Mouse (Mus musculus) ES-E14 (cell line): Measurements from ENCODE around the gene Tex19.1. TPM values are rescaled to one million over a fixed set of nuclear protein-coding genes. Genes with fewer than 3 reads are reported as not detected.

Experiments used
- DNase-seq: peaks from one replicate; pipeline ENCODE4 v3.0.0-alpha.2; 2013; ENCODE audit warnings: low read depth, low spot score
- H3K27ac ChIP-seq: 2 replicates; pipeline ENCODE4 v1.5.1; 2012; ENCODE audit warnings: low read depth, mild to moderate bottlenecking, low read length, moderate library complexity, mixed read lengths; ENCODE audit not compliant: poor library complexity, insufficient read depth, severe bottlenecking
- H3K36me3 ChIP-seq: 2 replicates; pipeline ENCODE4 v1.6.1; 2012; ENCODE audit warnings: mild to moderate bottlenecking, low read length, moderate library complexity, mixed read lengths; ENCODE audit not compliant: control insufficient read depth, poor library complexity, insufficient read depth, severe bottlenecking
- H3K4me1 ChIP-seq, 2 experiments: fragments of 150-350 bp in 1 of 2; sonication (generic) in 1 of 2; 2 replicates each; pipeline ENCODE4 v1.6.1; 2012; ENCODE audit warnings: low read length in 2 of 2, mild to moderate bottlenecking in 1 of 2, mixed read lengths in 1 of 2; ENCODE audit not compliant: control insufficient read depth in 2 of 2, insufficient read depth in 2 of 2, poor library complexity in 1 of 2
- H3K4me3 ChIP-seq, 2 experiments: fragments of 150-350 bp in 1 of 2; sonication (generic) in 1 of 2; 2 replicates each; pipeline ENCODE4 v1.5.1; 2012; ENCODE audit warnings: low read length in 2 of 2, low read depth in 1 of 2, mild to moderate bottlenecking in 1 of 2, mixed read lengths in 1 of 2; ENCODE audit not compliant: insufficient read depth in 1 of 2, poor library complexity in 1 of 2, severe bottlenecking in 1 of 2
- H3K9ac ChIP-seq: 2 replicates; pipeline ENCODE4 v1.6.1; 2012; ENCODE audit warnings: low read depth, mild to moderate bottlenecking, low read length, mixed read lengths; ENCODE audit not compliant: poor library complexity, insufficient read depth, severe bottlenecking
- H3K9me3 ChIP-seq: fragments of 150-350 bp; sonication (generic); 2 replicates; pipeline ENCODE4 v1.6.1; 2012; ENCODE audit warnings: low read depth, mild to moderate bottlenecking, low read length; ENCODE audit not compliant: control insufficient read depth, insufficient read depth
- CHD2 ChIP-seq: IDR thresholded peaks from 2 replicates; pipeline ENCODE4 v1.6.1; 2014; ENCODE audit warnings: mild to moderate bottlenecking, low read depth, low read length, inconsistent platforms
- HCFC1 ChIP-seq: IDR thresholded peaks from 2 replicates; pipeline ENCODE4 v1.6.1; 2012; ENCODE audit warnings: low read length, inconsistent platforms, borderline replicate concordance; ENCODE audit not compliant: insufficient read depth
- MAFK ChIP-seq: IDR thresholded peaks from 2 replicates; pipeline ENCODE4 v1.6.1; 2014; ENCODE audit warnings: mild to moderate bottlenecking, low read depth, low read length, inconsistent platforms; ENCODE audit not compliant: insufficient read depth
- ZC3H11A ChIP-seq: IDR thresholded peaks from 2 replicates; pipeline ENCODE4 v1.6.1; 2012; ENCODE audit warnings: low read depth, mild to moderate bottlenecking, inconsistent platforms, low read length, borderline replicate concordance
- ZNF384 ChIP-seq: IDR thresholded peaks from 2 replicates; pipeline ENCODE4 v1.6.1; 2012; ENCODE audit warnings: low read depth, low read length, inconsistent platforms
- in situ Hi-C, 2 experiments: fragments of 600-800 bp; cut with MboI; formaldehyde crosslinking; loops; one replicate each; pipeline ENCODE4 v1.15.1; 2025; ENCODE audit warnings: low sequenced_read_pairs in 2 of 2, inconsistent platforms in 1 of 2; ENCODE audit not compliant: unreplicated experiment in 2 of 2
- total RNA-seq: library from RNA; depleted of rRNA; stranded (reverse); fragments of 300-350 nt; gene quantifications from 2 replicates; pipeline ENCODE4 v1.2.3, GENCODE M21; 2012

The Tex19.1 gene
- total RNA-seq, 1 experiment = 193 TPM

GRCm38 (mm10) chr11:121108061-121108460 is 37.9 kb upstream of the Tex19.1 start:
- DNase-seq = no peak
- TF ChIP-seq HCFC1 = no peak
- TF ChIP-seq MAFK = no peak
- no peak for TF ChIP-seq ZNF384
- TF ChIP-seq ZC3H11A = no peak
- TF ChIP-seq CHD2 = no peak
- in situ Hi-C loops = no loop called here
- no peaks in the 10 kb centered on the region for H3K9me3 ChIP-seq
- no peak overlapping the region for H3K9ac ChIP-seq
- H3K36me3 ChIP-seq = no peaks in the 10 kb centered on the region
- no peaks in the 10 kb centered on the region for H3K4me1 ChIP-seq
- no peak overlapping the region; the same call in 1 of the 2 replicates for H3K27ac ChIP-seq
- no peak overlapping the region for H3K4me3 ChIP-seq

DNA sequence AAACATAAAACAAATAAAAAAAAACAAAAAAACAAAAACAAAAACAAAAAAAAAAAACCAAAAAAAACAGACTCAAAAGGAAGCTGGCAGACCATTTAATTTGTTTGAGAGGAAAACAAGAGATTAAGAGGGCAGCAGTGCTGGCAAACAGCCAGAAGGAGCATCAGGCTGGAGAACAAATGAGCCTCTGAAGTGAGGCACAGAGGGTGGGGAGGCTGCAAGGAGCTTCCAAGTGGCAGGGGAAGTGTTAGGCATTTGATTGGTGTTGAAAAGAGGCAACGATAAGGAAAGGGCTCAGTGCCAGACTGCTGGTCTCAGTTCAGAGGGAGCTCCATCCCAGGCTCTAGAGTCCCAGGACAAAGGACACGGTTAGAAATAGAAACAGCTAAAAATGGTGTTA is 36.0 kb upstream of the Tex19.1 start:
- TF ChIP-seq CHD2 (no peak), ZNF384 (no peak), ZC3H11A (no peak), MAFK (no peak), HCFC1 (no peak)

DNA sequence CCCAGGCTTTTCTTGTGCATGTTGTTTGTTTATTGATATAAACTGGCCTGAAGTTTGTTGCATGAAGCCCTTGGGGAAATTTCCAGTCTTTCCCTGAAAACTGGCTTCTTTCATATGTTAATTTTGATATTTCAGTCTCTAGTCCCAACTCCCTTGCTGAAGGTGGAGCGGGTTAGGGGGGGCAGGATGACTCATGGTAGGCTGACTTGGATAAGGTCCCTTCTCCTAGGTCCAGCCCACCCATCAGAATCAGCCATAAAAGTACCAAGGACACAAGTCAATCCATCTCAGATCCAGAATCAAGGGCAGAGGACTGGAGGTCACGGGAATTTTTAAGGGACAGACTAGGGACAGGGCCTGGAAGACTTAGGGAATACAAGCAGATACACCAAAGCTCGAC is 34.9 kb upstream of the Tex19.1 start:
- Histone ChIP-seq H3K4me1 (no peaks in the 10 kb centered on the region), H3K4me3 (no peak overlapping the region), H3K36me3 (no peaks in the 10 kb centered on the region), H3K9ac (no peak overlapping the region), H3K9me3 (no peaks in the 10 kb centered on the region), H3K27ac (no peak overlapping the region)
- DNase-seq = no peak
- TF ChIP-seq MAFK = no peak
- in situ Hi-C loops = no loop called here

More for the DNA sequence above, 36.0 kb upstream of the Tex19.1 start:
- no peaks in the 10 kb centered on the region for H3K9me3 ChIP-seq
- H3K27ac ChIP-seq = no peak overlapping the region
- no peak overlapping the region for H3K9ac ChIP-seq
- H3K4me1 ChIP-seq = no peaks in the 10 kb centered on the region
- no peaks in the 10 kb centered on the region for H3K36me3 ChIP-seq
- H3K4me3 ChIP-seq = no peak overlapping the region
- no peak for DNase-seq
- in situ Hi-C loops = no loop called here

DNA sequence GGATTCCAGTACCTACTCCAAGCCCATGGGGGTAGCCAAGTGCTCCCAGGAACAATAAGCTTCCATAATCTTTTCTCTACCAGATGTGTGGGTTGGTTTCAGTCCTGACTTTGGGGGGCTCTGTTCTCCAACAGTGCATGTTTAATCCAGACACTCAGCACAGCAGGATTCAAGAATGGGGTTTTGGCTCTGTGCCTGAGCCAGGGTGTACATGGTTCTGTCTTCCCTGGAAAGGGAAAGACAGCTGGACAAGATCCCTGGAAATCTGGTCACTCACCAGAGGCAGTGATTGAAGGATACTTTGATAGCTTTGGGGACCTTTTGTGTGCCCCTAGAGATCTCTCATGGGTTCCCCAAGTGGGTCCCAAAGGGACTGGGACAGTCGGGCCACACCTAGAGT is 34.3 kb upstream of the Tex19.1 start:
- H3K4me3 ChIP-seq = no peak overlapping the region
- TF ChIP-seq ZNF384 (no peak), CHD2 (no peak), HCFC1 (no peak), MAFK (no peak), ZC3H11A (no peak)
- no peak overlapping the region for H3K9ac ChIP-seq
- no peaks in the 10 kb centered on the region for H3K9me3 ChIP-seq
- H3K27ac ChIP-seq = no peak overlapping the region
- no peak for DNase-seq
- H3K4me1 ChIP-seq = no peaks in the 10 kb centered on the region
- in situ Hi-C loops = no loop called here
- H3K36me3 ChIP-seq = no peaks in the 10 kb centered on the region

DNA sequence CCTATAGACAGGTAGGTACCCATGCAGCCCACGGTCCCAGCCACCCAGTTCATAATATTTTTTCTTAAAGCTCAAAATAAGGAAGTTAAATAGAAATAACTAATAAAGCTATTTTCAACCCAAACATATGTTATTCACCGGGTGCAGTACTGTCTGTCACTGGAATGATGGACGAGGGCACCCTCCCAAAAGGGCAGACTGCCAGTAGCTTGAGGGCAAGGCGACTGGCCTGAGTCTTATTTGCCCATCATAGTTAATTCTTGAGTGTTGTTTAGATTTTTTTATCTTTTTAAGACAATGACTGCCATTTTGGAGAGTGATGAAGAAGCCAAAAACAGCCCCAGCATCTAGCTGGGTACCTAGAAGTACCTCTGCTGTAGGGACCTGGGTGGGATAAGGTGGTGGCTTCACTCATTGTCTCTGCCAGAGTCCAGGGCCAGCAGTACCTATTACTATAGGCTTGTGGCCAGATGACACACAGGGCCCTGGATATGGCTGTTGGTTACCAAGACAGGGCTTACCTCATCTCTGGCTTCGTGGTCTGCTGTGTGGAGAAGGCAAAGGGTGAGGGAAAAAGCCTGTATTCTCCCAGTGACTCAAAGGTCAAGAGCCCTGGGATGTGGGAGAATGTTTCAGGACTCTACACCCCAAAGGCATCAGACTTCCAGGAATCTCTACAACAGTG is 33.7 kb upstream of the Tex19.1 start:
- Histone ChIP-seq H3K4me1 (no peaks in the 10 kb centered on the region), H3K9ac (no peak overlapping the region), H3K9me3 (no peaks in the 10 kb centered on the region), H3K27ac (no peak overlapping the region), H3K4me3 (no peak overlapping the region), H3K36me3 (no peaks in the 10 kb centered on the region)
- no peak for DNase-seq
- in situ Hi-C loops = no loop called here
- TF ChIP-seq CHD2 (no peak), ZNF384 (no peak), HCFC1 (no peak), MAFK (no peak), ZC3H11A (no peak)
